Mouse (Mus musculus) thymus, postnatal 0 days (tissue): ENCODE results near the gene Kcnn1. TPM values are rescaled to one million over a fixed set of nuclear protein-coding genes. Genes with fewer than 3 reads are reported as not detected.
"Not testable (repeated sequence)": the region's sequence is repeated elsewhere in the genome, so short reads cannot be mapped to it uniquely, and the experiment has no call there.

Experiments used
- DNase-seq: peaks from one replicate; pipeline ENCODE4 v3.0.0-alpha.2; 2015; ENCODE audit warnings: low spot score
- polyA plus RNA-seq: library from polyadenylated mRNA; unstranded; fragments of >200 nt; fragmentation: Nextera tagmentation; extraction: Ambion mirVana; gene quantifications from 2 replicates; pipeline ENCODE4 v1.2.1, GENCODE M21; 2015

Kcnn1 gene
- 0.36 and 0.85 TPM in 2 replicates for polyA plus RNA-seq

DNA sequence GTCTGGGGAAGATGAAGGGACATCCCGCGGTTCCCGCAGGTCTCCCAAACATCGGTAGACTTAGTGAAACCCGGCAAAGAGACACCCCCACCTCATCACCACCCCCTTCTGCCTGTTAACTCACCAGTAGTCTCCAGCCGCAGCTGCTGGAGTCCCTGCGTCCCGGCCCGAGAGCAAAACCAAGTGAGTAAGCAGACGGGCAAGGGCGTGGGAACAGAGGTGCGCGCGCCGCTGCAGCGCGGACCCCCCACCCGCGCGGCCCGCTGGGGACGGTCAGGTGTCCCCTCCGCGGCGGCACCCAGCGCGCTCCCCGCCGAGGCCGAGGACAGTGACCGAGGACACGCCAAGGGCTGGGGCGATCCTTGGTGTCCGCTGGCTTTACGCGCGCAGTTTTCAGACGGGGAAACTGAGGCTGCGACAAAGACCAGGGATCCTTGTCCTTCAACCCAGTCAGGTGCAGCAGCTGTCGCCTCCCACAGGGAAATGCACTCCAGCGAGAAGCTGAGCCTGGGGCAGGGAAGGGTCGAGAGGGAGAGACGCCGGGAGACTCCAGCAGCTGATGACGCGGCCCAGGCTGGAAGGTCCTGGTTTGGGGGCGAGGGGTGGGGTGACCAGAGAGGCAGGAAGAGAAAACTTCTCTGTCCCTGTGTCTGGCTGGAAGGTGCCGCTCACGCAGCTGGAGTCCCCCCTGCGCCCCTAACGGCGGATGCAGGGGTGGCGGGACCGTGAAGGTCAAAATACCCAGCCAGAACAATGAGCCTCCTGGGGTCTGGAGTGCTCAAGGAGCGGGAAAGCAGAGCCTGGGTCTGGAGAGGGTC is at the start of gene Kcnn1:
Gene Kcnn1 (minus strand): TSS at position 435 of the 818 bp plus-strand sequence.
- no peak for DNase-seq

DNA sequence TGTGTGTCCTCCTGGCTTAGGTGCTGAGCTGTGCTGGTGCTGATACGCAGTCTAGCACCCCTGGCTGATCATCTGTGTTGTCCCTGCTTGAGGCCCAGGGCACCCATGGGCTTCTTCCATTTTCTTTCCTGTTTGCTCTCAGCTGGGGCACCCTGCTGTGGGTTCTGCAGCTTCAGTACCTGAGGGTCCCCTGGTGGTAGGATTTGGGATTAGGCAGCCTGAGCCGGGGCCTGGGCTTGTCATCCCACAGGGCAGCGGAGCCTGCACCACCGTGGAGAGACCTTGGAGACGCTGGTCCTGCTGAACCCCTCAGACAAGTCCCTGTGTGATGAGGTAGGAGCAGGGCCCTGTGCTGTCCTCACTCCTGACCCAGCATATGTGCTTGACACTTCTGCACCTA is 48.5 kb upstream of the Kcnn1 start:
- DNase-seq = no peak

DNA sequence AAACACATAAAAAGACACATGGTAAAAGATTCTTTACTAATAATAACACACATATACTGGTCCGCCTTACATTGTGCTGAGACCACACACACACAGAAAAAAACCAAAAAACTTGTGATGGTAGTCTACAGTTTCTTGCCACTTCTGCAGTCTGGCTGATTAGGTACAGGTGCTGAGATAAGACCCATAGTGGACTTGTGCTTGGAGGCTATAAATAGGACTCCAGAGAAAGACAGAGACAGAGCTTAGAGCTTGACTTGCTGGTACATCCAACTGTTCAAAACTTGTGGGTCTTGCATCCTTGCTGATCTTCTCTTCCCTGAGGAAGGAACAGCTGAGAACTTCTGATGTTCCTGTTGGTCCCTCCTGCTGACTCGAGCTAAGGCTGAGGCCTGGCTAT is 44.5 kb upstream of the Kcnn1 start:
- DNase-seq = no peak

DNA sequence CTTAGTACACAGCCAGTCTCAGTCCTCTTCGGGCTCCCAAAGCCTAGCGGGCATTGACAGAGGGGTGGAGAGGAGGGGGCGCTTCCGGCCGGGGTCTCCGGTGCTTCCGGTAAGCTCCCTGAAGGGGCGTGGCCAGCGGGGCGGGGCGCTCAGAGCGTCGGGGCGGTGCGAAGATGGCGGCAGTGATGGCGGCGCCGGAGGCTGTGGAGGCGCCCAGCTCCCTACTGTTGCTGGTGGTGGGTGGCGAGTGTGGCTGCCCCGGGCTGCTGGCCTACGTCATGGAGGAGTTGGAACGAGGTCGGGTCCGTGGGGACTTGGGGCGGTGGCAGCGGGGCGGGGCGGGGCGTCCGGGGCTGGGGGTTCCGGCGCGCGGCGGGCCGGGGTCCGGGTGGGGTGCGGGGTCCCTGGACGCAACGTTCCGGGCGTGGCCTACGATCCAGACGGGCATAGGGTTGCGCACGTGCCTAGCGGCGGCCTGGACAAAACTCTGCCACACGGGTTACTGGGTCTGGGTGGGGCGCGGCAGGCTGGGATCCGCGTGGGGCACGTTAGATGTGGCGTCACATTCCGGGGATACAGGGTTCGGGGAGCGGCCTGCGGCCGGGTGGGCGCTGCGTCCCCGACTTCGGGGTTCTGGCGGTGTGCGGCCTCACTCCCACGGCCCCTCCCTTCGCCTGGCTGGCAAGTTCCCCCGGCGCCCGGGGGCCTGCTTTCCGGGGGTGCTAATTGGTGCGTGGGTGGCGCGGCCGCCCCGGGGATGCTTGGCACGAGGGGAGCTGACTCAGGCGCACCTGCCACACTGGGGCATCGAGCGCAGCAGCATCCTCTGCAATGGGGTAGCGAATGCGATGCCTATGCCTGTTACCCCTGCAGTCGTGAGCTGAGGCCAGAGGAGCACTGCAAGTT is 43.0 kb upstream of the Kcnn1 start, which contains the start of gene Map1s:
Gene Map1s (plus strand): TSS at position 102 of the 906 bp plus-strand sequence.
- peak; percentile 91 for DNase-seq

DNA sequence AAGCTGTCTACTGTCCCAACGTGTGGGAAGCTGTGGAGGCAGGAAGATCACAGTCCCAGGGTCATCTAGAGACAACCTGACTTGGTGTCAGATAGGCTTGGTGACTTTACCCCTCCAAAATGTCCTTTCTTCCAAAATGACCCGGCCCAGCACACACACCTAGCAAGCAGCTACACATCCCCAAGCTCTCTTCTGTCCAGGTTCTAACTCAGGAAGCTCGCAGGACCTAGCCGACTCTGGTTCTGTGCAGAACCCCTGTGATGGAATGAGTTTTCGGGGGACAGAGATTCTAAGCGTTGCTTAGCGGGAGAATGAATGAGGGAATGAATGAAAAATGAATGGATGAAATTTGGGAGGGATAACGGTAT is 42.4 kb upstream of the Kcnn1 start:
- DNase-seq = peak; percentile 5

DNA sequence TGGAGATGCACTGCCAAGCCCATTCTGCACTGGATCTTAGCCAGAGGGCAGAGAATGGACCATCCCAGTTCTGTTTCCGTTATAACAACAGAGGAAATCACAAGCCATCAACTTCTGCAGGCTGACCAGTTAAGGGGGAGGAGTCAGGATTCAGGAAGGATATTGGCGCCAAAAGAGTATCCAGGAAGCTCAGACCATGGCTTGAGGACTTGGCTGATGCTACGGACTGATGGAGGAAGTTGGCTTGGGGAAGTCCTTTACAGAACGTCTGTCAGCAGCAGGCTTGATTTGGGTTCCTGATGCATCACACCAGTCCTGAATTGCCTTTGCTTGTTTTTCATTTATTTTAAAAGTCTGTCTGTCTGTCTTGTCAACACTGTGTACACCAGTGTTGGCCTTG is 41.5 kb upstream of the Kcnn1 start:
- DNase-seq = no peak

DNA sequence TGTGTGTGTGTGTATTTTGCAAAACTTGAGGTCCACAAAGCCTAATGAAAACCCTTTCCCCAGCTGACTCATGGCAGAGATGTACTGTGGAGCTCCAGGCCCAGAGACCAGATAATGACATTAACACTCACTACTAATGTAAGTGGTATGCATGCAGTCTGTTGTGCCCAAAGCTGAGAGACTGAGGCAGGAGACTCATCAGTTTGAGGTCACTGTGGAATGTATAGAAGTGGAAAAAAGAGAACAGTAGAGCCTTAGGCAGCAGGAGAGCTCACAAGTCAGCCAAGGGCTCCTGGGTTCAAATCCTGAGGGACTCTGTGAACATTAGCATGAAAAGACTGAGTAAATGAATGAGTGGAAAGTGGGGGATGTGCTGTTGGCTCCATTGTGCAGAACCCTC is 40.5 kb upstream of the Kcnn1 start:
- DNase-seq = no peak

DNA sequence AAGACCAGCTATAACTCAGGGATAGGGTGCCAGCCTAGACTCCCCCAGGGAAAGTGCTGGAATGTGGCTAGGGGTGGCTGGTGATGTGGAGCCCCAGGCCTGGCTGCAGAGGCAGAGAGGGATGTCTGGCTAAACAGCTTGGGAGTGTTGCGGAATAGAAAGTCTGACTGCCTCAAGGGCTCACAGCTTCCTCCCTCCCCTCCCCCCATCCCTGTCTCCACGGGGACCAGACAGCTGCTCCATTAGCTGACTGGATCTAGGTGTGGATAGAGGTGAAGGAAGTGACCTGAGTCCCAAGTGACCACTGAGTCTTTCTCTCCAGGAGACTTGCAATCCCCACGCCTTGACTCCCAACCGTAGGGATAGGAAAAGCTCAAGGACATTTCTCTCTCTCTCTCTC is 40.1 kb upstream of the Kcnn1 start:
- DNase-seq = no peak

DNA sequence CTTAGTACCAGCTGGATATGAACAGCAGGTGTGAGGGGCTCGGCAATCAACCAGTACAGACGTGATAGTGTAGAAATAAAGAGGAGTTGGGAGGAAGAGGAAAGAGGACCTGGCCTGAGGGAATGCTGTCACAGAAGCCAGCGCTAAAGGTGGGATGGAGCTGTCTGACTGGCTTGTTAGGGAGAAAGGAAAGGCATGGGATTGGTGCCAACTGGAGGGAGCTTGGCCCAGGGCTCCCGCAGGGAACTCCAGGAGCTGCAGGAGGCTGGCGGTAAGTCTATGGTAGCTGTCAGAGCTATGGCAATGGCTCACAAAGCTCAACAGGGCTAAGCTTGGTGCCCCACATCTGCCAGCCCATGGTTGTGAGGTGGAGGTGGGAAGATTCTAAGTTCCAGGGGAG is 39.2 kb upstream of the Kcnn1 start:
- no peak for DNase-seq

DNA sequence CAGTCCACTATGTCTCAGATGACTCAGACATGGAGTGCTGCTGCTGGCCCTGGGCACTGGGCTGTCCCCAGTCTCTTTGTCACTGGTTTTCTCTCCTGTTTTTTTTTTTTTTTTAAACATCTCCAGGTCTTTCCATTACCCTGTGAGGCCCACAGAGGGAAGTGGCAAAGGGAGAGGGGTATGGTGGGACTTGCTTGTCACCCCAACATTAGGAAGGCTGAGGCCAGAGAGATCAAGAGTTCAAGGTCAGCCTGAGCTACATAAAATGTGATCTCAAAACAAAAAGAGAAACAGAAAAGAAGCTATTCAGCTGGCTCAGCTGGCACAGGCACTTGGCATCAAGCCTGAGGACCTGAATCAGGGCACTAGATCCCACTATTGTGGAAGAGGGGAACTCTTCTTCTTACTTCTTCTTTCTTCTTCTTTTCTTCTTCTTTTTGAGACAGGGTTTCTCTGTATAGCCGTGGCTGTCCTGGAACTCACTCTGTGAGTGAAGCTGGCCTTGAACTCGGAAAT is 37.9 kb upstream of the Kcnn1 start:
- DNase-seq = no peak

DNA sequence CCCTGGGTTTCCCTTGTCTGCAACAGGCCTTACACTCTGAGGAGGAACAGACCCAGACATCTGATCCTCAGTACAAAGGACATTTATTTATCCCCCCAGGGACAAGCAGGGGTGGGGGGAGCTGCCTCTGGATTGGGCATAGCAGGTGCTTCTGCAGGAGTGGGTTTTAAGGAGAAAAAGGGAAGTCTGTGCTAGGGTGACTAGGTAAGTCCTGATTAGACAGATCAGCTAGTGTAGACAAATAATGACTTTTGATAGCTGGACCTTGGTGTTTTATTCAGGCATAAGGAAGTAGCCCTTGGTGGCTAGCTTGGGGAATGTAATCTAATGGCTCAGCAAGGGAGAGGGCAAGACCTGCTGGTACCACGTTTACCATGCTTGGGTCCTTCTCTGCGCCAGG is 36.2 kb upstream of the Kcnn1 start:
- DNase-seq = no peak

DNA sequence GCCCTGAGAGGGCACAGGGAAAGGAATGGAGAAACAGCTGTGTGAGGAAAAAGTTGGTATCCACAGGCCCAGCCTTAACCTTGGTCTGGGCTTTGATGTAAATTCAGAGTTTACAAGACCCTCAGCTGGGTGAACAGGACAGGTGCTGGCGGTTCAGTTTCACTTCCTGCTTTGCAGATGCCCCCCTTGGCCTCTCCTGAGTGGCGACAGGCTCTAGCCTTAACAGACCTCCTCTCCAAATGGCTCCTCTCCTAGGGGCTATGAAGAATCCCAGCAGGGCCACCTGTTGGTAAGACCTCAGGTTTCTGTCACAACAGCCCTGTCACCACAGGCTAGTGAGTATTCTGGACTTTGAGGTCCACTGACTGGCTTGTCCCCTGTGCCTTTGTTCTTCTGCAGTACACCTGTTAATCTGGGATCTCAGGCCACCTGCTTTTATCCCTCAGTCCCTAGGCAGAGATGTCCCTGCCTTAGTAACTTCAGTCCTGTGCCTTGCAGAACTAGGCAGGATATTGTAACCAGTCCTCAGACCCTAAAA is 35.7 kb upstream of the Kcnn1 start:
- DNase-seq = peak; percentile 42

DNA sequence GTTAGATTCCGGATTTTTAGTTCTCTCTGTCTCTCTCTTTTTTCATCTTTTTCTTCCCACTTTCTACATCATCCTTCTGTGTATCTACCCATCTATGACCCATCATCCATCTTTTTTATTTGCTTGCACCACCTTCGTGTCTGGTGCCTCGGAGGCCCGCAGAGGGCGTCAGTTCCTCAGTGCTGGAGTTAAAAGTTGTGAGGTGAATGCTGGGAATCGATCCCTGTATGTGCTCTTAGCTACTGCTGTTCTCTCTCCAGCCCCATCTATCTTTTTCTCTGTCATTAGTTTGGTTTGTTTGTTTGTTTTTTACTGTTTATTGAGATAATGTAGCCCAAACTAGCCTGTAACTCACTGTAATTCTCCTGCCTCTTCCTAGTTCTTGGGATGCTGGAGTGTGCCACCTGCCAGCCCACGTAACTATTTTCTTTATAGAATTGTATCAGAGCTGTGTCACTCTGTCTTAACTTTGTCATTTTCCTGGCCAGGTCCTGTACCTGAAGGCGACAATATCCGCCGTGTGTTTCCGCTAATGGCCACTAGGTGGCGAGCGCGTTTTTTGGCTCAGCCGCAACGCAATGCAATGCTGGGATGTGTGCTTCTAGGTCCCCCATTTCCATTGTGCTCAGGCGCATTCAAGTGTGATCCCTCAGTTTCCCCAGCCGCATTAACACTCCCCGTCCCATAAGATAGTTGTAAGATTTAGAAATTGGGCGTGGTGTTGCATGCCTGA is 34.8 kb upstream of the Kcnn1 start:
- DNase-seq = peak; percentile 86

DNA sequence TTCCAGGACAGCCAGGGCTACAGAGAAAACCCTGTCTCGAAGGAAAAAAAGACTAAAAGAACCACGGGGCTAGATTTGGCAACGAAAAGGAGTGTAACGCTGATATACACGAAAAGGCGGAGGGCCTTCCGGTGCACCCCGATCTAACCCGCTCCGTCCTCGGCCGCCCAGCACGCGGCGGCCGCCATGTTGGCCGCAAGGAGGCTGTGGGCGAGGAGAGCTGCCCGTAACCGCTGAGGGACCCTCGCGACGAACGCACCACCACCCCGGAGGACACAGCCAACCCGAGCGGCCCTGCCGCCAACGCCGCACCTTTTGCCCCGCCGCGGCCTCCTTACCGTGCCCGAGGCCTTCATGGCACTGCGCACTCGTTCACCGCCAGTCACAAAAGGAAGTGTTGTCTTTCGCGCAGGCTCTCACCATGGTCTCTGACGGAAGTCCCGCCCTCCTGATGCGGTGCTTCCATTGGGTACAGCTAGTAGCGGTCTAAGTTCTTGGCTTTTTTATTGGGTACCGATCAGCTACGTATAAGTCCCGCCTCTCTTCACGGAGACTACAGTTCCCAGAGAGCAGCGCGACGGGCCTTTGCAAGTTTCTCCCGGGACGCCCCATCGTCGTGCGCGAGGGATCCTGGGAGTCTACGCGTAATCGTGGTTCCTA is 34.1 kb upstream of the Kcnn1 start, which contains the start of gene Rpl18a:
Gene Rpl18a (minus strand): TSS at position 392 of the 660 bp plus-strand sequence.
- peak; percentile 98 for DNase-seq

DNA sequence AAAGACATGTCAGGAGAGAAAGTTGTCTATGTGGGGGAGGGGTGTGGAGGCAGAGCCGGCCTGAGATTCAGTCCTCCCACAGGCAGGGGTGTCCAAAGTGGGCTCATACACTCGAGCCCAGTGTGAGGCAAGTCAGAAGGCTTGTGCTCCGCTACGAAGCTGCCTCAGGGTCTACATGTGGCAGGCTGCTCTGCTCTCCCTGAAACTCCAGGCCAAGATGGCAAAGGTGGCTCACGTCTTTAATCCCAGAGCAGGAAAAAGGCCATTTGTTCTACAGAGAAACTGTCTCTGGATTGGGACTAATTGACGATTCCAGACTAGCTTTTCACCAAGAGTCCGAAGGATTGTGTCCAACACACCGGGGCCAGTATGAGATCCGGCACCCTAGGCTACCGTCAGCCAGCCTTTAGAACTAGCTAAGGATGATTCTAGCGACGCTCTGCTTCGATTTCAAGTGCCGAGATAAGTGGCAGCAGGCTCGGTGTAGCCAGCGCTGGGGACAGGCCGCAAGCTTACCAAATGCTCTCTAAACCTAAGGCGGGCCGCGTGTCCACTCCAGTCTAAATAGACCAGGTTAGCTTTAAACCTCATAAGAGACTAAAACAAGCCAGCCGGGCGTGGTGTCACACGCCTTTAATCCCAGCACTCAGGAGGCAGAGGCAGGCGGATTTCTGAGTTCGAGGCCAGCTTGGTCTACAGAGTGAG is 33.4 kb upstream of the Kcnn1 start:
- peak; percentile 13 for DNase-seq

DNA sequence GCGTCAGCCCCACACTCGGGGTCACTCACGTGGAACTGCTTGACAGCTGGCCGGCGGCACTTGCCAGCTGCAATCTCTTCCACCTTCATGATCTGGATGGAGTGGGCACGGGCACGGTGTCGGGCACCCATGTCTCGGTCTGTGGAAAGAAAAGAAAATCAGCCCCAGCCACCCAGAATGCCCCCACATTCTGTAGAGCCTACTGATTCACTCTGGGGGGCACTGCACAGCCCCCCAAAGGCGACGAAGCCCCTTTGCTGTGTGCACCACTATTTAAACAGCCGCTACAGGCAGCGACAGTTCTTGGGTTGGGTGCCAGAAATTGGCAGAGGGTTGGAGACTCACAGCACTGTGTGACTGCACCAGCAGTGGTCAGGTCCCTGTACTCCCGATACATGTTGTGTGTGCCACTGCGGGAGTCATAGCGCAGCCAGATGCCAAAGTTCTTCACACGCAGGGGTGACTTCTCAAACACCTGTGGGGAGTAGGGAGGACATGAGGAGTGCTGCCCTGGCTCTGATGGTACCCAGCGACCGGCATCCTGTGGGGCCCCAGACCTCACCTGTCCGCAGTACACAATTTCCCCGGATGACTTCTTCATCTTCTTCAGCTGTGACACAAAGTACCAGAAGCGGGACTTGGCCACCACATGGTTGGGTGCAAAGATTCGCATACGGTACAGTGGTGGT is 32.7 kb upstream of the Kcnn1 start:
- DNase-seq = not testable (repeated sequence)

DNA sequence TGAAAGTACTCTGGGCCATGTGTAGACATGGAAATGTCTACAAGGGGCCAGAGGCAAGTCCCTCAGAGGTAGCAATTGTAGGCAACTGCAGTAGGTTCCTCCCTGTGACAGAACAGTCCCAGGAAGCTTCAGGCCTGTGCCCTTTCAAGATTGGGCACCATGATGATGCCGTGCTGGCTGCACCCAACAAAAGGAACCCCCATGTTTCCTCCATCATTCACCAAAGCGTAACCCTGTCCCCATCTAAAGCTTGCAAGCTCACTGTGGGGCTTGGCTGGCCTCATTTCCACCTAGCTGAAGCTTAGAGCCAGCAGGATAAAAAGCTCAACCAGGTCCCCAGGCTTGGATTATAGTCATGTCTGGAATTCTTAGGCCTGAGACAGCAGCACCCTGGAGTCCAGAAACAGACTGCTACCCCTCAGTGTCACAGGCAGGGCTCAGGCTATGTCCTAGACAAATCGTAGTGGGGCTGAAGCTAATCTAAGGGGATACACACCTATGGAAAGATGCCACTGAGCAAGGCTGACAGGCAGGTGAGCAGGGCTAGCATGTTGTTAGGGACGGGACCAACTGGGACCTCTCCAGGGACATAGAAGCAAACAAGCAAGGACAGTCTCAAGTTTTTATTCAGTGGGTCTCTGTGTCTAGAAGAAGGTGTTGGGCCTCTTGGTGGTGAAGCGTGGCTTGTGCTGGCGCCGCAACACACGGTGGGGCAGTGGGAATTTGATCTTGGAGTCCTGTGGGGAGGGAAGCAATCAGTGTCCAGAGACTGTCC is 31.9 kb upstream of the Kcnn1 start:
- no peak for DNase-seq

DNA sequence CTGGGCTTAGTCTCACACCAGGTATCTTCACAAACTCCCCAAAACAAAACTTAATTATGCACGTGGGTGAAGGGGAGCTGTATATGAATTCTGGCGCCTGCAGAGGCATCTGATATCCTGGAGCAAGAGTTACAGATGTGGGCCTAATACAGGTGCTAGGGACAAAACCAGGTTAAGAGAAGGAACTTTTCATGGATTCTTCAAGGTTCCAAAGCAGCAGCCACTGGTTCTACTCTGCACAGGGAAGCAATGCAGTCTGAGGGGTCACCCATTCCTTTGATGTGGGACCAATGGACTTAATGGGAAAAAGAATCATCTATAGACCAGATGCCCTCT is 31.3 kb upstream of the Kcnn1 start:
- DNase-seq = no peak
